Mouse (Mus musculus): ENCODE results near the gene Gtf2h5. TPM values are rescaled to one million over a fixed set of nuclear protein-coding genes. Genes with fewer than 3 reads are reported as not detected.

Gtf2h5 gene
- polyA plus RNA-seq, 1 experiment: 69.7 TPM

DNA sequence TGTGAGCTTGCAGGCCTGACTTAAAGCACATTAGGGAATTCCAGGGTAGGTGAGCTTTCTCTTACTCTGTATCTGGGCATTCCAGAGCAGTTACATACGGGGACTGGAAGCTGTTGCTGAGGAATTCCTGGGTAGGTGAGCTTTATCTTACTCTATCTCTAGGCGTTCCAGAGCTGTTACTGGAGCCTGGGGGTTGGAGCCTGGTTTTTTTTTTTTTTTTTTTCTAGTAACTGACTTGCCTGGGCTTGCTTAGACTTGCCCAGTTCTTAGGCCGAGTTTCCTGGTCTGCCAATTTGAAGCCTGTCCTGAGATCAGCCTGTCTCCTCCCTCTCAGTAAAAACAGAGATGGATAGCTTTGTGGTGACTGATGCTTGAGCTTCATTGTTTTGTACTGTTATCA is 48.5 kb downstream of the Gtf2h5 start:
- H3K9ac ChIP-seq (ENCODE audit: low read depth, poor library complexity, severe bottlenecking): no peak overlapping the region
- H3K27me3 ChIP-seq (ENCODE audit: control insufficient read depth, insufficient read depth, low read length, poor library complexity, severe bottlenecking): no peaks in the 10 kb centered on the region
- no peaks in the 10 kb centered on the region for H3K4me1 ChIP-seq (ENCODE audit: control insufficient read depth, insufficient read depth, low read length)
- TF ChIP-seq POLR2A (IDR thresholded peaks at IDR 0.05; ENCODE audit: insufficient read depth, low read length) (no peak), CTCF (IDR thresholded peaks at IDR 0.05; ENCODE audit: low read depth, low read length) (no peak), EP300 (IDR thresholded peaks at IDR 0.05; ENCODE audit: insufficient read depth, low read depth, low read length) (0 out of 2 replicates have a peak, but pooled peaks have one; percentile 51)
- H3K4me3 ChIP-seq (ENCODE audit: low read depth, low read length): no peak overlapping the region
- peak overlapping the region; percentile 97 for H3K27ac ChIP-seq (ENCODE audit: insufficient read depth, low read length)
- no peaks in the 10 kb centered on the region for H3K36me3 ChIP-seq (ENCODE audit: control insufficient read depth, insufficient read depth, low read length, poor library complexity, severe bottlenecking)
- H3K9me3 ChIP-seq (replicated peaks; ENCODE audit: control insufficient read depth, insufficient read depth, low read length, poor library complexity, severe bottlenecking): no peaks in the 10 kb centered on the region

DNA sequence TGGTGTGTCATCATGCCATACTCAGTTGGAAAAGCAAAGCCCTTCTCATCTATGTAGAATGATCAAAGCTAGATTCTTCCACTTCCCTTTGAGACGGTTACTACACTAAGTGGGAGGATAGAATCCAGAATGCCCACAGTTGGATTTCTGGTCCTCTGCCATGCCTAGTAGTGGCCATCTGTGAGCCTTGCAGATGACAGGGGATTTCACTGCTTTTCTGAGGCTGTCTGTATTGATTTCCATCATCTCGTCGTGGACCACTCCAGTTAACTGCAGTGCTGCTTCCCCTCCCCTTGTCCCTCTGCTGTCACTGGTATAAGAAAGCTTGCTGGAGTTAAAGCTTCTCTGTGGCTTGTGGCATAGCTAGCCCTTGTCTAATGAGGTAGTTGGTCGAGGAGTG is 49.8 kb downstream of the Gtf2h5 start:
- Histone ChIP-seq H3K4me1 (ENCODE audit: control insufficient read depth, insufficient read depth, low read length) (no peaks in the 10 kb centered on the region), H3K9ac (ENCODE audit: low read depth, poor library complexity, severe bottlenecking) (no peak overlapping the region), H3K27me3 (ENCODE audit: control insufficient read depth, insufficient read depth, low read length, poor library complexity, severe bottlenecking) (no peaks in the 10 kb centered on the region), H3K4me3 (ENCODE audit: low read depth, low read length) (no peak overlapping the region), H3K9me3 (replicated peaks; ENCODE audit: control insufficient read depth, insufficient read depth, low read length, poor library complexity, severe bottlenecking) (no peaks in the 10 kb centered on the region), H3K36me3 (ENCODE audit: control insufficient read depth, insufficient read depth, low read length, poor library complexity, severe bottlenecking) (no peaks in the 10 kb centered on the region), H3K27ac (ENCODE audit: insufficient read depth, low read length) (no peak overlapping the region)
- no peak for TF ChIP-seq EP300 (IDR thresholded peaks at IDR 0.05; ENCODE audit: insufficient read depth, low read depth, low read length)
- no peak for TF ChIP-seq CTCF (IDR thresholded peaks at IDR 0.05; ENCODE audit: low read depth, low read length)
- no peak for TF ChIP-seq POLR2A (IDR thresholded peaks at IDR 0.05; ENCODE audit: insufficient read depth, low read length)

DNA sequence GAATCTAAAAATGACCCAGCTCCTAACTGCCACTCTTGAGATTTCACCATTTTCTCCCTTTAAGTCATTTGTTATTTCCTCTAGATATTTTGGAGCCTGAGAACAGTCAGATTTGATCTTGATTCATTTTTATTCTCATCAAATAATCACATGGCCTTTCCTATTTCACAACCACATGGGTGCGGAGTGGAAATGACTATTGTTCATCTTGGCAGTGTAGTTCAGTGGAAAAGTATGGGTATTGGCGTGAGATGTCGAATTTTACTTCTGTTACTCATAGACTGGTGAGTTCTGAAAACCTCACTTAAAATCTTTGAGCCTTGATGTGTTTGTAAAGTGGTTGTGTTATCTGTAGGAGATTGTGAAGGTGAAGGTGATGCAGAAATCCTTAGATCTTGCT is 51.5 kb downstream of the Gtf2h5 start:
- Histone ChIP-seq H3K4me1 (ENCODE audit: control insufficient read depth, insufficient read depth, low read length) (no peaks in the 10 kb centered on the region), H3K9me3 (replicated peaks; ENCODE audit: control insufficient read depth, insufficient read depth, low read length, poor library complexity, severe bottlenecking) (no peaks in the 10 kb centered on the region), H3K9ac (ENCODE audit: low read depth, poor library complexity, severe bottlenecking) (no peak overlapping the region), H3K27ac (ENCODE audit: insufficient read depth, low read length) (no peak overlapping the region), H3K27me3 (ENCODE audit: control insufficient read depth, insufficient read depth, low read length, poor library complexity, severe bottlenecking) (no peaks in the 10 kb centered on the region), H3K36me3 (ENCODE audit: control insufficient read depth, insufficient read depth, low read length, poor library complexity, severe bottlenecking) (no peaks in the 10 kb centered on the region), H3K4me3 (ENCODE audit: low read depth, low read length) (no peak overlapping the region)
- TF ChIP-seq CTCF (IDR thresholded peaks at IDR 0.05; ENCODE audit: low read depth, low read length) (no peak), POLR2A (IDR thresholded peaks at IDR 0.05; ENCODE audit: insufficient read depth, low read length) (no peak), EP300 (IDR thresholded peaks at IDR 0.05; ENCODE audit: insufficient read depth, low read depth, low read length) (no peak)

Other genes starting within 250 kb of the Gtf2h5 start
- 45.1 and 46.8 TPM in 2 replicates for gene Snx9, start 238.5 kb upstream of the Gtf2h5 start, polyA plus RNA-seq (2011; ENCODE audit: insufficient read depth, insufficient read length, low read depth, missing spikeins)
- gene Synj2, start 138.5 kb upstream of the Gtf2h5 start, polyA plus RNA-seq (2011; ENCODE audit: insufficient read depth, insufficient read length, low read depth, missing spikeins): 7.6 and 11.3 TPM in 2 replicates
- gene Serac1, start within 50 bp of the Gtf2h5 start, polyA plus RNA-seq (2011; ENCODE audit: insufficient read depth, insufficient read length, low read depth, missing spikeins): 22.6 and 25.8 TPM in 2 replicates
- gene Tulp4, start 26.7 kb downstream of the Gtf2h5 start, polyA plus RNA-seq (2011; ENCODE audit: insufficient read depth, insufficient read length, low read depth, missing spikeins): 59.4 and 61.8 TPM in 2 replicates
- 21.6 and 23.9 TPM in 2 replicates for gene Tmem181a, start 177.1 kb downstream of the Gtf2h5 start, polyA plus RNA-seq (2011; ENCODE audit: insufficient read depth, insufficient read length, low read depth, missing spikeins)
- 4.9 and 5.9 TPM in 2 replicates for gene Dynlt1a, start 237.7 kb downstream of the Gtf2h5 start, polyA plus RNA-seq (2011; ENCODE audit: insufficient read depth, insufficient read length, low read depth, missing spikeins)

Measured in ES-Bruce4 (cell line).